ENCODE assay signal across 14 mouse cellular contexts in the genomic region with DNA sequence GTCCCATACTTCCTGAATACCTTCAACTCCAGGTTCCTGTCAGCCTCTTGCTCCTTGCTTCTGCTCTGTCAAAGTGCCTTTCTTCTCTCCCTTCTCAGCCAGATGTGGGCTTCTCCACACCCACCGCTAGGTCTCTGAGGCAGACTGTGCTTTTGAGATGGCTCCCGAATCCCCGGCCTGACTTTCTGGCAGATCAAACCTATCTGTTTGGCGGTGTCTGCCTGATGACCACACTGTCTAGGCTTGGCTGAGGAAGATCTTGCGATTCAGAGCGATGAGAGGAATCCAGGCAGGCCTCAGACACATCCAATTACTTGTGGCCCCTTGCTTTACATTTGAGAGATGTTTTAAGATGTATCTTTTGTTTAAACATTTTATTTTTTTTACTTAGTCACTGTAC.
"Had no signal": no experiment of that assay in that cellular context is flagged by ENCODE, and none has a peak within 500 bp of the region (broad histone marks: within the 10 kb centered on the region; RNA-seq: fewer than 3 reads in every experiment).

No protein-coding gene starts in this region.

- DNase-seq: liver, postnatal 0 days; lung, adult 2 months; lung, postnatal 14 days; lung, postnatal 36 days; right cerebral cortex, postnatal 14 days; thymus, adult 2 months; thymus, postnatal 25 days; thymus, postnatal 4 days had no signal

- H3K9me3 ChIP-seq: liver, embryonic 15.5 days; lung, embryonic 15.5 days; midbrain, embryonic 13.5 days; midbrain, embryonic 15.5 days; neural tube, embryonic 12.5 days; stomach, embryonic 15.5 days had no signal

- H3K27me3 ChIP-seq: liver, embryonic 15.5 days; lung, embryonic 15.5 days; midbrain, embryonic 13.5 days; midbrain, embryonic 15.5 days; neural tube, embryonic 12.5 days; stomach, embryonic 15.5 days had no signal

- H3K36me3 ChIP-seq: liver, embryonic 15.5 days; lung, embryonic 15.5 days; midbrain, embryonic 13.5 days; midbrain, embryonic 15.5 days; neural tube, embryonic 12.5 days; stomach, embryonic 15.5 days had no signal

- ATAC-seq: liver, postnatal 0 days; midbrain, embryonic 13.5 days; midbrain, embryonic 15.5 days had no signal

- H3K4me1 ChIP-seq: midbrain, embryonic 13.5 days; neural tube, embryonic 12.5 days; stomach, embryonic 15.5 days had no signal

- H3K4me3 ChIP-seq: liver, embryonic 15.5 days; lung, embryonic 15.5 days; midbrain, embryonic 13.5 days; midbrain, embryonic 15.5 days; neural tube, embryonic 12.5 days; stomach, embryonic 15.5 days had no signal
